18 mouse cellular contexts compared by ENCODE assay signal in the genomic region with DNA sequence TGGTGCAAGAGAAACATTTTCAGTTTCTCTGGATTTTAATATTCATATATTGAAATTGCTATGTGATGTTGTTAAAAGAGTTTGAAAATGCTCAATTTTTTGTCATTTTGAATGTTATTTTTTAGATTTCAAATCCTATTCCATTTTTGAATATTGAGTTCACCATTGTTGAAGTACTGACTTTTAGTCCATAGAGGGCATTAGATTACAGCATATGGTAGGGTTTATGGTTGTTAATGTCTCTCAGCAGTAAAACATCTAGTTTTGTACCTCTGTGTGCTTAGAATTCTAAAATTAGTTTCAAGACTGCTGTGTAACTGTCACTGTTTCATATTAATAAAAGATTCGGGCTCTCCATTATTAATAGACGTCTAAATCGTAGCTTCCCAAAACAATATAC. TPM values are rescaled to one million over a fixed set of nuclear protein-coding genes. Genes with fewer than 3 reads are reported as not detected.
A peak's percentile ranks its signal among the peaks of the same experiment; 100 is the strongest.
DNase-seq lines count a peak whose midpoint lies in the region; ATAC-seq and TF ChIP-seq lines count a peak whose summit lies in the region.
"Had no signal": no experiment of that assay in that cellular context is flagged by ENCODE, and none has a peak within 500 bp of the region (broad histone marks: within the 10 kb centered on the region; RNA-seq: fewer than 3 reads in every experiment).

No protein-coding gene starts in this region.

- no peaks in the 10 kb centered on the region for H3K9me3 ChIP-seq in intestine, postnatal 0 days (ENCODE audit: control insufficient read depth)
- no peaks in the 10 kb centered on the region for H3K9me3 ChIP-seq in intestine, embryonic 16.5 days (ENCODE audit: control insufficient read depth, low read length)
- no peaks in the 10 kb centered on the region for H3K9me3 ChIP-seq in lung, postnatal 0 days (ENCODE audit: low read length)
- H3K9me3 ChIP-seq: embryonic facial prominence, embryonic 13.5 days; forebrain, embryonic 15.5 days; G1E; heart, embryonic 10.5 days; limb, embryonic 10.5 days; liver, embryonic 12.5 days had no signal

- H3K4me3 ChIP-seq in intestine, postnatal 0 days (ENCODE audit: low read depth, low read length), result no peak overlapping the region
- no peak overlapping the region for H3K4me3 ChIP-seq in intestine, embryonic 16.5 days (ENCODE audit: low read length)
- no peak overlapping the region for H3K4me3 ChIP-seq in lung, postnatal 0 days (ENCODE audit: low read depth, low read length)
- H3K4me3 ChIP-seq: embryonic facial prominence, embryonic 13.5 days; forebrain, embryonic 15.5 days; heart, embryonic 10.5 days; limb, embryonic 10.5 days; liver, embryonic 12.5 days had no signal

- WGBS in intestine, postnatal 0 days, result 83% methylated on average over 3 of the region's 3 CpGs
- 85% methylated on average over 3 of the region's 3 CpGs for WGBS in intestine, embryonic 16.5 days
- WGBS in lung, postnatal 0 days, result 81% methylated on average over 3 of the region's 3 CpGs

- no peak overlapping the region for H3K27ac ChIP-seq in intestine, postnatal 0 days (ENCODE audit: low read depth, low read length)
- H3K27ac ChIP-seq in intestine, embryonic 16.5 days (ENCODE audit: low read length), result no peak overlapping the region
- no peak overlapping the region for H3K27ac ChIP-seq in lung, postnatal 0 days (ENCODE audit: low read length)
- H3K27ac ChIP-seq: embryonic facial prominence, embryonic 13.5 days; forebrain, embryonic 15.5 days; heart, embryonic 10.5 days; hindbrain, embryonic 14.5 days; limb, embryonic 10.5 days; liver, embryonic 12.5 days had no signal

- TF ChIP-seq CTCF in intestine, postnatal 0 days (IDR thresholded peaks at IDR 0.05; ENCODE audit: low read depth), result peak; percentile 63
- TF ChIP-seq CTCF in lung, postnatal 0 days (IDR thresholded peaks at IDR 0.05), result peak; percentile 39

- ATAC-seq in intestine, postnatal 0 days, result no peak
- ATAC-seq in intestine, embryonic 16.5 days, result no peak
- ATAC-seq in lung, postnatal 0 days, result no peak
- ATAC-seq: forebrain, embryonic 15.5 days; liver, embryonic 12.5 days; midbrain, embryonic 16.5 days had no signal

- 0 out of 2 replicates have a peak, but pooled peaks cover 4% of the 10 kb centered on the region for H3K4me1 ChIP-seq in intestine, postnatal 0 days (replicated peaks; ENCODE audit: control insufficient read depth, insufficient read depth, low read length)
- H3K4me1 ChIP-seq in intestine, embryonic 16.5 days (ENCODE audit: control insufficient read depth, insufficient read depth, low read length), result peaks cover 2% of the 10 kb centered on the region; the same call in 1 of the 2 replicates
- H3K4me1 ChIP-seq in lung, postnatal 0 days (ENCODE audit: insufficient read depth, low read depth, low read length), result no peaks in the 10 kb centered on the region
- H3K4me1 ChIP-seq: heart, embryonic 10.5 days; limb, embryonic 10.5 days had no signal

- no peak overlapping the region for H3K9ac ChIP-seq in intestine, postnatal 0 days (ENCODE audit: low read depth, low read length)
- no peak overlapping the region for H3K9ac ChIP-seq in intestine, embryonic 16.5 days (ENCODE audit: low read depth, low read length)
- H3K9ac ChIP-seq in lung, postnatal 0 days (replicated peaks; ENCODE audit: low read depth), result no peak overlapping the region
- H3K9ac ChIP-seq: embryonic facial prominence, embryonic 13.5 days; forebrain, embryonic 15.5 days; hindbrain, embryonic 14.5 days; liver, embryonic 12.5 days had no signal

- H3K36me3 ChIP-seq in intestine, postnatal 0 days (ENCODE audit: control insufficient read depth, insufficient read depth), result no peaks in the 10 kb centered on the region
- H3K36me3 ChIP-seq in intestine, embryonic 16.5 days (ENCODE audit: control insufficient read depth, insufficient read depth, low read length), result no peaks in the 10 kb centered on the region
- no peaks in the 10 kb centered on the region for H3K36me3 ChIP-seq in lung, postnatal 0 days (ENCODE audit: insufficient read depth, low read length)
- H3K36me3 ChIP-seq: liver, embryonic 12.5 days had no signal

- no peak for DNase-seq in lung, postnatal 0 days (ENCODE audit: low spot score)
- DNase-seq in lung, postnatal 10 days, result no peak
- peak; percentile 21 for DNase-seq in NIH3T3 (ENCODE audit: low read depth)
- no peak for DNase-seq in urinary bladder, postnatal 4 days (ENCODE audit: low spot score in 2 of 2)
- DNase-seq in adrenal gland, adult 18-20 months (ENCODE audit: low spot score in 2 of 2), result no peak
- DNase-seq: adrenal gland, adult 8-10 months; kidney, adult 11 months; right cerebral cortex, postnatal 14 days had no signal

- no peak overlapping the region for H3K4me2 ChIP-seq in intestine, postnatal 0 days (replicated peaks; ENCODE audit: low read depth)
- H3K4me2 ChIP-seq in intestine, embryonic 16.5 days (ENCODE audit: low read depth, low read length), result no peak overlapping the region
- H3K4me2 ChIP-seq in lung, postnatal 0 days (replicated peaks; ENCODE audit: low read depth, low read length), result no peak overlapping the region
- H3K4me2 ChIP-seq: embryonic facial prominence, embryonic 13.5 days; forebrain, embryonic 15.5 days; hindbrain, embryonic 14.5 days; liver, embryonic 12.5 days had no signal

- no peak for TF ChIP-seq EP300 in lung, postnatal 0 days (IDR thresholded peaks at IDR 0.05)

- H3K27me3 ChIP-seq in intestine, postnatal 0 days (replicated peaks; ENCODE audit: control insufficient read depth, insufficient read depth, low read length), result no peaks in the 10 kb centered on the region
- no peaks in the 10 kb centered on the region for H3K27me3 ChIP-seq in intestine, embryonic 16.5 days (replicated peaks; ENCODE audit: control insufficient read depth, insufficient read depth, low read length)
- no peaks in the 10 kb centered on the region for H3K27me3 ChIP-seq in lung, postnatal 0 days (replicated peaks; ENCODE audit: insufficient read depth, low read length)
- H3K27me3 ChIP-seq: embryonic facial prominence, embryonic 13.5 days; forebrain, embryonic 15.5 days; liver, embryonic 12.5 days had no signal

RNA-seq across cellular contexts. Expression of gene Rtn4, which starts 22.8 kb away (rescaled TPM):
- 99.9 and 102 TPM in 2 replicates for polyA plus RNA-seq in intestine, postnatal 0 days (2015; fragmentation: Nextera tagmentation; extraction: Ambion mirVana)
- 32.3 and 39.5 TPM in 2 replicates for polyA plus RNA-seq in intestine, embryonic 16.5 days (2015; fragmentation: Nextera tagmentation; extraction: Ambion mirVana)
- 57.6 and 67.9 TPM in 2 replicates for polyA plus RNA-seq in lung, postnatal 0 days (2015; fragmentation: Nextera tagmentation; extraction: Ambion mirVana)
- total RNA-seq in adrenal gland, adult 18-20 months (2021), result 100 to 1,000 TPM; 330 to 492 TPM
